Comparison of ENCODE assay signal across 24 mouse cellular contexts in the genomic region with DNA sequence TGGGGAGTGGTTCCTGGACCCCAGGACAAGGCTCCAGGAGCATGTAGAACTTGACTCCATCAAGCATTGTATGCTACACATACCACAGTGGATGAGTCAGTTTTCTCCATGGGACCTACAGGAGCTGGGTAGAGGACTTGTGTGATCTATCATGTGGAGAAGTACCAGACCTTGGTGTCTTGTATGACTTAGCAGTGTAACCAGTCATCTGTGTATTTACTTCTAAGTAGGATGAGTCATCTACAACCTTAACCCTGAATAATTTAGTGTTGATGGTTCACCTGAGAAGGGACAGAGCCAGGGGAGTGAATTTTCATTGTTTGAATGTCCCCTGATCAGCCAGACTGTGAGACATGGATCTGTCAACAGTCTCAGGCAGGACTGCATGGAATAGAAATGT. TPM values are rescaled to one million over a fixed set of nuclear protein-coding genes. Genes with fewer than 3 reads are reported as not detected.
A peak's percentile ranks its signal among the peaks of the same experiment; 100 is the strongest.
DNase-seq lines count a peak whose midpoint lies in the region; ATAC-seq and TF ChIP-seq lines count a peak whose summit lies in the region.
"Had no signal": no experiment of that assay in that cellular context is flagged by ENCODE, and none has a peak within 500 bp of the region (broad histone marks: within the 10 kb centered on the region; RNA-seq: fewer than 3 reads in every experiment).

No protein-coding gene starts in this region.

- dilution Hi-C loops in CH12.LX (cut with MboI; ENCODE audit: extremely low pct_ligation_motif_present, extremely low pct_unique_long_range_greater_than_20kb, low sequenced_read_pairs) = no loop called here

- H3K9me3 ChIP-seq in CH12.LX (replicated peaks; ENCODE audit: low read length) = no peaks in the 10 kb centered on the region
- no peaks in the 10 kb centered on the region for H3K9me3 ChIP-seq in stomach, postnatal 0 days (ENCODE audit: control insufficient read depth, low read length)
- no peaks in the 10 kb centered on the region for H3K9me3 ChIP-seq in heart, embryonic 12.5 days (replicated peaks)
- H3K9me3 ChIP-seq: G1E had no signal

- H3K9ac ChIP-seq in CH12.LX (ENCODE audit: insufficient read depth, low read depth) = no peak overlapping the region
- no peak overlapping the region for H3K9ac ChIP-seq in stomach, postnatal 0 days (ENCODE audit: low read length)
- no peak overlapping the region for H3K9ac ChIP-seq in heart, embryonic 12.5 days

- no peaks in the 10 kb centered on the region for H3K79me2 ChIP-seq in CH12.LX (replicated peaks; ENCODE audit: control insufficient read depth, extremely low read depth, insufficient read depth, poor library complexity, severe bottlenecking)

- TF ChIP-seq EP300 in CH12.LX (IDR thresholded peaks at IDR 0.05; ENCODE audit: low read length) = peak; percentile 67
- TF ChIP-seq EP300 in stomach, postnatal 0 days (optimal IDR thresholded peaks at IDR 0.05) = no peak

- H3K27ac ChIP-seq in CH12.LX (ENCODE audit: insufficient read depth, low read depth) = no peak overlapping the region
- H3K27ac ChIP-seq in stomach, postnatal 0 days (replicated peaks) = no peak overlapping the region
- H3K27ac ChIP-seq in heart, embryonic 12.5 days (ENCODE audit: poor library complexity, severe bottlenecking) = no peak overlapping the region

- H3K4me3 ChIP-seq in CH12.LX (replicated peaks in 1 of 3; ENCODE audit: low read depth in 2 of 3, low read length in 2 of 3, poor library complexity in 1 of 3) = no peak overlapping the region
- no peak overlapping the region for H3K4me3 ChIP-seq in stomach, postnatal 0 days (ENCODE audit: low read depth, low read length)
- H3K4me3 ChIP-seq in heart, embryonic 12.5 days = no peak overlapping the region

- H3K4me1 ChIP-seq in CH12.LX (ENCODE audit: control insufficient read depth in 1 of 2, insufficient read depth in 2 of 2) = peaks cover 12 to 31% of the 10 kb centered on the region in 2 experiments
- H3K4me1 ChIP-seq in stomach, postnatal 0 days (replicated peaks; ENCODE audit: control insufficient read depth, insufficient read depth) = no peaks in the 10 kb centered on the region
- H3K4me1 ChIP-seq in heart, embryonic 12.5 days (replicated peaks) = no peaks in the 10 kb centered on the region

- peak; percentile 54 for DNase-seq in CH12.LX (ENCODE audit: extremely low read depth)
- no peak for DNase-seq in Patski (ENCODE audit: low read depth, low spot score)
- peak; percentile 11 for DNase-seq in induced T-regulatory cell, adult 2 months (ENCODE audit: low read depth)
- DNase-seq in stomach, postnatal 0 days (ENCODE audit: low spot score) = no peak
- DNase-seq in heart, adult 18-20 months = no peak
- no peak for DNase-seq in embryo, embryonic 10 days (ENCODE audit: low spot score)
- DNase-seq: adrenal gland, adult 2 months; adrenal gland, adult 8-10 months; adrenal gland, postnatal 10 days; adrenal gland, postnatal 14 days; adrenal gland, postnatal 25 days; adrenal gland, postnatal 36 days; B cell, adult 2 months; cerebellum, adult 11 months; cerebellum, adult 11-12 months; cerebellum, adult 18-20 months; cerebellum, adult 2 months had no signal

- in situ Hi-C loops in CH12.LX (cut with MboI; ENCODE audit: low pct_ligation_motif_present, low pct_unique_long_range_greater_than_20kb, low sequenced_read_pairs) = no loop called here
- in situ Hi-C loops in Patski (cut with MboI; ENCODE audit: low pct_unique_long_range_greater_than_20kb) = no loop called here

- CTCF ChIA-PET in Patski (lab: Charles Lee) = no interaction called here

- POLR2A ChIA-PET in Patski (lab: Charles Lee) = no interaction called here

- no peak overlapping the region for H3K4me2 ChIP-seq in CH12.LX (ENCODE audit: insufficient read depth, low read depth, poor library complexity, severe bottlenecking)
- H3K4me2 ChIP-seq in stomach, postnatal 0 days (replicated peaks; ENCODE audit: low read depth) = no peak overlapping the region
- no peak overlapping the region for H3K4me2 ChIP-seq in heart, embryonic 12.5 days

- TF ChIP-seq CTCF in CH12.LX (conservative IDR thresholded peaks at IDR 0.05 in 1 of 2, IDR thresholded peaks at IDR 0.05 in 1 of 2; ENCODE audit: low read depth in 2 of 2, low read length in 2 of 2) (no peak), Patski (IDR thresholded peaks at IDR 0.05) (no peak)
- no peak for TF ChIP-seq CTCF in stomach, postnatal 0 days (IDR thresholded peaks at IDR 0.05; ENCODE audit: low read depth)

- no peak for TF ChIP-seq POLR2A in CH12.LX (IDR thresholded peaks at IDR 0.05; ENCODE audit: low read depth, low read length)

- H3K27me3 ChIP-seq in CH12.LX (replicated peaks) = no peaks in the 10 kb centered on the region
- H3K27me3 ChIP-seq in Patski = peaks cover 14% of the 10 kb centered on the region
- no peaks in the 10 kb centered on the region for H3K27me3 ChIP-seq in stomach, postnatal 0 days (ENCODE audit: control insufficient read depth, insufficient read depth, low read length)
- peaks cover 22% of the 10 kb centered on the region; the same call in 1 of the 2 replicates for H3K27me3 ChIP-seq in heart, embryonic 12.5 days (replicated peaks)

- peak; percentile 47 for ATAC-seq in Patski
- ATAC-seq in stomach, postnatal 0 days (ENCODE audit: low FRiP score, low TSS enrichment) = peak; percentile 59; the same call in 1 of the 2 replicates
- no peak for ATAC-seq in megakaryocyte progenitor cell, adult 5-6 weeks (replicated peaks; ENCODE audit: poor library complexity)
- no peak for ATAC-seq in heart, embryonic 12.5 days (ENCODE audit: insufficient number of reproducible peaks, low FRiP score)
- ATAC-seq: activated CD4-positive, CD25-positive, alpha-beta regulatory T cell, adult 4 months; CD4-positive, CD25-positive, alpha-beta regulatory T cell, adult 4 months had no signal

- no peaks in the 10 kb centered on the region for H3K36me3 ChIP-seq in CH12.LX (replicated peaks in 1 of 2; ENCODE audit: control insufficient read depth in 1 of 2, insufficient read depth in 1 of 2, low read length in 1 of 2)
- H3K36me3 ChIP-seq in stomach, postnatal 0 days (ENCODE audit: control insufficient read depth, insufficient read depth, low read length) = no peaks in the 10 kb centered on the region
- H3K36me3 ChIP-seq in heart, embryonic 12.5 days = no peaks in the 10 kb centered on the region
- H3K36me3 ChIP-seq: G1E had no signal

- no peak for TF ChIP-seq RAD21 in CH12.LX (IDR thresholded peaks at IDR 0.05; ENCODE audit: low read depth, low read length)

TF ChIP-seq in CH12.LX, 34 proteins besides CTCF, POLR2A, EP300 and RAD21:
- peak; percentile 38; the same call in 1 of the 2 replicates for TF ChIP-seq ETS1 (conservative IDR thresholded peaks at IDR 0.05; ENCODE audit: low read depth, low read length)
- TF ChIP-seq BHLHE40 (IDR thresholded peaks at IDR 0.05; ENCODE audit: low read depth, low read length) = no peak
- no peak for TF ChIP-seq MXI1 (IDR thresholded peaks at IDR 0.05; ENCODE audit: low read depth, low read length)
- peak; percentile 72 for TF ChIP-seq JUN (IDR thresholded peaks at IDR 0.05; ENCODE audit: insufficient read depth, low read depth, low read length)
- no peak for TF ChIP-seq CHD2 (IDR thresholded peaks at IDR 0.05; ENCODE audit: low read length)
- 0 out of 2 replicates have a peak, but pooled peaks have one; percentile 24 for TF ChIP-seq RCOR1 (conservative IDR thresholded peaks at IDR 0.05; ENCODE audit: low read depth, low read length)
- peak; percentile 83 for TF ChIP-seq IRF4 (IDR thresholded peaks at IDR 0.05; ENCODE audit: low read depth, low read length)
- TF ChIP-seq JUND (conservative IDR thresholded peaks at IDR 0.05; ENCODE audit: low read depth, low read length) = peak; percentile 86

RNA-seq across cellular contexts. Expression of a gene that starts 48.4 kb away (rescaled TPM):
- total RNA-seq in CH12.LX (2012; rRNA removed) (not detected in 2 replicates), CH12.LX (2014; rRNA removed) (not detected in 2 replicates)
- polyA plus RNA-seq in CH12.LX (2012; ENCODE audit: insufficient read length, low read depth) (not detected in 2 replicates), Patski (2021) (0.01 TPM)
- 0.17 and 0.23 TPM in 2 replicates for polyA plus RNA-seq in stomach, postnatal 0 days (2015; fragmentation: Nextera tagmentation; extraction: Ambion mirVana)
- under 1 TPM in 1 of 2 experiments, not detected in 1; 0.28 TPM for total RNA-seq in heart, adult 18-20 months (2021)
- total RNA-seq in megakaryocyte progenitor cell, adult 5-6 weeks (2015) = not detected in 2 replicates
- not detected in 2 replicates for total RNA-seq in megakaryocyte progenitor cell, adult 5-6 weeks (2017)
- 0.05 and 0.09 TPM in 2 replicates for polyA plus RNA-seq in heart, embryonic 12.5 days (2016; fragmentation: Nextera tagmentation; extraction: Ambion mirVana)
- total RNA-seq: MEL had no signal
- polyA plus RNA-seq: activated CD4-positive, CD25-positive, alpha-beta regulatory T cell, adult 4 months; C2C12; CD4-positive, CD25-positive, alpha-beta regulatory T cell, adult 4 months; G1E had no signal

Comparison
In these comparisons a context has a peak if more than half of its experiments do, and no peak if none do; other contexts are left out.
1. DNase-seq: peak in CH12.LX (single experiment) and induced T-regulatory cell, adult 2 months (single experiment); none in Patski (single experiment), stomach, postnatal 0 days (single experiment), heart, adult 18-20 months (0 of 2) and embryo, embryonic 10 days (single experiment).
2. ATAC-seq: peak in Patski (single experiment) and stomach, postnatal 0 days (single experiment); none in megakaryocyte progenitor cell, adult 5-6 weeks (single experiment) and heart, embryonic 12.5 days (single experiment).